Mouse (Mus musculus): ENCODE results near the gene Sco1.

DNA sequence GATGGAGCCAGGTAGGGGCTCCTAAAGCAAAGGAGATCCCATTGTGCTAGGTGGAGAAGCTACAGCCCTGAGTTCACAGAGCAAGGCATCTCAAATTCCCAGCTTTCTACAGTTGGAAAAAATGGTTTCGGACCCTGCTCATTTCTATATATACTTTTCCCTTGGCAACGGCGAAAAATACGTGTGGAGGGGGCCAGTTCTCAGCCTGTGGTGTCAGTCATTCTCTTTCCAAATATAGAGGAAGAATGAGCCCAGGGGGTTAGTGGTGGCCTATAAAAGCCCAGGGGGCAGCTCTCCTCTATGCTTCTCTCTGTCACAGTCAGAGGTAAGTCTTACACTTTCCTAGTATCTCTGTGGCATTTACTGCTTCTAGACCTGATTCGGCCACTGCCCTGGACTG, 25.5 kb downstream of the Sco1 start, which contains the start of gene Myh3:
- TF ChIP-seq GATA1 (IDR thresholded peaks at IDR 0.05; ENCODE audit: low read length) = no peak
- TF ChIP-seq TAL1 (IDR thresholded peaks at IDR 0.05; ENCODE audit: low read length) = no peak

Data from erythroblast, embryonic 14.5 days (primary cell).